Mouse (Mus musculus) ES-E14 (cell line): ENCODE measurements around the gene Tanc2. TPM values are rescaled to one million over a fixed set of nuclear protein-coding genes. Genes with fewer than 3 reads are reported as not detected.

Experiments
- DNase-seq: peaks from one replicate; pipeline ENCODE4 v3.0.0-alpha.2; 2013; ENCODE audit warnings: low read depth, low spot score
- H3K27ac ChIP-seq: 2 replicates; pipeline ENCODE4 v1.5.1; 2012; ENCODE audit warnings: low read depth, mild to moderate bottlenecking, low read length, moderate library complexity, mixed read lengths; ENCODE audit not compliant: poor library complexity, insufficient read depth, severe bottlenecking
- H3K36me3 ChIP-seq: 2 replicates; pipeline ENCODE4 v1.6.1; 2012; ENCODE audit warnings: mild to moderate bottlenecking, low read length, moderate library complexity, mixed read lengths; ENCODE audit not compliant: control insufficient read depth, poor library complexity, insufficient read depth, severe bottlenecking
- H3K4me1 ChIP-seq, 2 experiments: fragments of 150-350 bp in 1 of 2; sonication (generic) in 1 of 2; 2 replicates each; pipeline ENCODE4 v1.6.1; 2012; ENCODE audit warnings: low read length in 2 of 2, mild to moderate bottlenecking in 1 of 2, mixed read lengths in 1 of 2; ENCODE audit not compliant: control insufficient read depth in 2 of 2, insufficient read depth in 2 of 2, poor library complexity in 1 of 2
- H3K4me3 ChIP-seq, 2 experiments: fragments of 150-350 bp in 1 of 2; sonication (generic) in 1 of 2; 2 replicates each; pipeline ENCODE4 v1.5.1; 2012; ENCODE audit warnings: low read length in 2 of 2, low read depth in 1 of 2, mild to moderate bottlenecking in 1 of 2, mixed read lengths in 1 of 2; ENCODE audit not compliant: insufficient read depth in 1 of 2, poor library complexity in 1 of 2, severe bottlenecking in 1 of 2
- H3K9ac ChIP-seq: 2 replicates; pipeline ENCODE4 v1.6.1; 2012; ENCODE audit warnings: low read depth, mild to moderate bottlenecking, low read length, mixed read lengths; ENCODE audit not compliant: poor library complexity, insufficient read depth, severe bottlenecking
- H3K9me3 ChIP-seq: fragments of 150-350 bp; sonication (generic); 2 replicates; pipeline ENCODE4 v1.6.1; 2012; ENCODE audit warnings: low read depth, mild to moderate bottlenecking, low read length; ENCODE audit not compliant: control insufficient read depth, insufficient read depth
- CHD2 ChIP-seq: IDR thresholded peaks from 2 replicates; pipeline ENCODE4 v1.6.1; 2014; ENCODE audit warnings: mild to moderate bottlenecking, low read depth, low read length, inconsistent platforms
- HCFC1 ChIP-seq: IDR thresholded peaks from 2 replicates; pipeline ENCODE4 v1.6.1; 2012; ENCODE audit warnings: low read length, inconsistent platforms, borderline replicate concordance; ENCODE audit not compliant: insufficient read depth
- MAFK ChIP-seq: IDR thresholded peaks from 2 replicates; pipeline ENCODE4 v1.6.1; 2014; ENCODE audit warnings: mild to moderate bottlenecking, low read depth, low read length, inconsistent platforms; ENCODE audit not compliant: insufficient read depth
- ZC3H11A ChIP-seq: IDR thresholded peaks from 2 replicates; pipeline ENCODE4 v1.6.1; 2012; ENCODE audit warnings: low read depth, mild to moderate bottlenecking, inconsistent platforms, low read length, borderline replicate concordance
- ZNF384 ChIP-seq: IDR thresholded peaks from 2 replicates; pipeline ENCODE4 v1.6.1; 2012; ENCODE audit warnings: low read depth, low read length, inconsistent platforms
- in situ Hi-C, 2 experiments: fragments of 600-800 bp; cut with MboI; formaldehyde crosslinking; loops; one replicate each; pipeline ENCODE4 v1.15.1; 2025; ENCODE audit warnings: low sequenced_read_pairs in 2 of 2, inconsistent platforms in 1 of 2; ENCODE audit not compliant: unreplicated experiment in 2 of 2
- total RNA-seq: library from RNA; depleted of rRNA; stranded (reverse); fragments of 300-350 nt; gene quantifications from 2 replicates; pipeline ENCODE4 v1.2.3, GENCODE M21; 2012

Tanc2 gene
- total RNA-seq, 1 experiment, result 5.8 TPM

DNA sequence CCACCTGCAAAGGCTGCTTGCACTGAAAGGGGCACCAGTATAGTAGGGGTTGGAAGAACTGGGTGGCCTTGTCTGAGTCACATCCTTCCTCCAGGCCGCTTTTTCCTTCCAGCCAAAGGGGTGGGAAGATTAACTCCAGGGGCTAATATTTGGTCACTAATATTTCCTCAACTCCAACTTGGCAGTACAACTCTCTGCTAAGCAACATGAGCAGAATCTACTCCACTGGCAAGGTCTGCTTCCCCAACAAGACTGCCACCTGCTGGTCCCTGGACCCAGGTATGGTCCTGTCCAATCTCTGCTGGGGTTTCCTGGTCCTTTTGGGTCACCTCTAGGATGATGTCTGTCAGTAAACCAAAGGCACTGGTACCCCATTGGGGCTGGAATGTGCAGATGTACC is 379.7 kb downstream of the Tanc2 start:
- no peak overlapping the region for H3K27ac ChIP-seq
- no peak for DNase-seq
- no peaks in the 10 kb centered on the region for H3K9me3 ChIP-seq
- no peak for TF ChIP-seq ZC3H11A
- no peak for TF ChIP-seq ZNF384
- TF ChIP-seq HCFC1, result no peak
- TF ChIP-seq MAFK, result no peak
- TF ChIP-seq CHD2, result no peak
- no peak overlapping the region for H3K9ac ChIP-seq
- no peaks in the 10 kb centered on the region for H3K36me3 ChIP-seq
- in situ Hi-C loops, result no loop called here
- peaks cover 0 to 13% of the 10 kb centered on the region in 2 experiments; a peak in 1 of 4 replicates for H3K4me1 ChIP-seq
- no peak overlapping the region for H3K4me3 ChIP-seq

DNA sequence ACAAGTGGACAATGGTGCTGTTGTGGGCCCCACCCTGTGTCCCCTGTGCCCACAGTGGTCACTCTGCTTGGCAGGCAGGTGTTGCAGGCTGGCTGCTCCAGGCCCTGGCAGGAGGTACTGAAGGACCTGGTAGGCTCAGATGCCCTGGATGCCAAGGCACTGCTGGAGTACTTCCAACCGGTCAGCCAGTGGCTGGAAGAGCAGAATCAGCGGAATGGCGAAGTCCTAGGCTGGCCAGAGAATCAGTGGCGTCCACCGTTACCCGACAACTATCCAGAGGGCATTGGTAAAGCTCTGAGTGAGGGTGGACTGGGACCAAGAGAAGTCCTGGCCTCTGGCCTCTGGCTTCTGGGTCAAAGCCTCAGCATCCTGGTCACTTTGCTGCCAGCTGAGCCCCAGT is 384.8 kb downstream of the Tanc2 start:
- no peak for DNase-seq
- H3K27ac ChIP-seq, result no peak overlapping the region
- no peak for TF ChIP-seq ZC3H11A
- H3K4me3 ChIP-seq, result no peak overlapping the region
- in situ Hi-C loops, result no loop called here
- H3K4me1 ChIP-seq, result peaks cover 0 to 2% of the 10 kb centered on the region in 2 experiments; a peak in 1 of 4 replicates
- H3K36me3 ChIP-seq, result no peaks in the 10 kb centered on the region
- H3K9ac ChIP-seq, result no peak overlapping the region
- H3K9me3 ChIP-seq, result no peaks in the 10 kb centered on the region

- in situ Hi-C loops, result no loop called here
- H3K36me3 ChIP-seq, result no peaks in the 10 kb centered on the region
- no peaks in the 10 kb centered on the region for H3K9me3 ChIP-seq
- no peak overlapping the region for H3K27ac ChIP-seq
- H3K4me3 ChIP-seq, result no peak overlapping the region
- H3K4me1 ChIP-seq, result peaks cover 0 to 2% of the 10 kb centered on the region in 2 experiments; a peak in 1 of 4 replicates
- no peak for TF ChIP-seq MAFK
- TF ChIP-seq HCFC1, result no peak
- TF ChIP-seq ZC3H11A, result no peak
- TF ChIP-seq ZNF384, result no peak
- TF ChIP-seq CHD2, result no peak
- DNase-seq, result no peak
- H3K9ac ChIP-seq, result no peak overlapping the region
Observed at GRCm38 (mm10) chr11:105975050-105975449, 385.3 kb downstream of the Tanc2 start.

DNA sequence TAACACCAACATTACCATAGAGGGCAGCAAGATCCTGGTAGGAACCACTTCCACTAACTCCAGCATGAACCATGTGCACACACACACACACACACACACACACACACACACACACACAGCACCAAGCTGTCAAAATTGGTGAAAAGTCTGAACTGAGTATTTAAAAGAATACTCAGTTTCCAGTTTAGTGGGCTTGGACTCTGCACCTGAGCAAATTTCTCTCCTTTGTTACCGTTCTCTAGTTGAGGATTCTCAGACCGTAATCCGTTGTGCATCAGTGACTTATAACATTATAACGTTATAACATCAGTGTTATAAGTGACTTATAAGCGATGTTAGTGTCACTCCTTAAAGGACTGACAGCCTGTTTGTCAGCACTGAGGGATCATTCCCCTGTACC is 385.9 kb downstream of the Tanc2 start:
- Histone ChIP-seq H3K4me1 (peaks cover 0 to 2% of the 10 kb centered on the region in 2 experiments; a peak in 1 of 4 replicates), H3K4me3 (no peak overlapping the region), H3K9me3 (no peaks in the 10 kb centered on the region), H3K9ac (no peak overlapping the region), H3K36me3 (no peaks in the 10 kb centered on the region), H3K27ac (no peak overlapping the region)
- in situ Hi-C loops, result no loop called here
- TF ChIP-seq ZC3H11A (no peak), HCFC1 (no peak), CHD2 (no peak), MAFK (no peak), ZNF384 (no peak)
- DNase-seq, result no peak

- TF ChIP-seq ZC3H11A (no peak), MAFK (no peak), HCFC1 (no peak), ZNF384 (no peak), CHD2 (no peak)
- DNase-seq, result no peak
- Histone ChIP-seq H3K27ac (no peak overlapping the region), H3K9ac (no peak overlapping the region), H3K4me1 (no peaks in the 10 kb centered on the region), H3K36me3 (no peaks in the 10 kb centered on the region), H3K4me3 (no peak overlapping the region), H3K9me3 (no peaks in the 10 kb centered on the region)
- in situ Hi-C loops, result no loop called here
Observed at GRCm38 (mm10) chr11:105978232-105978631, 388.4 kb downstream of the Tanc2 start.
